Mouse (Mus musculus) heart, embryonic 16.5 days (tissue): Measurements from ENCODE around the gene Tsc1. TPM values are rescaled to one million over a fixed set of nuclear protein-coding genes. Genes with fewer than 3 reads are reported as not detected.

Experiments used
- ATAC-seq: fragments of 200-750 bp; cut with Nextera tagmentation; replicated peaks from 2 replicates; pipeline ENCODE4 v1.8.0; 2017; ENCODE audit warnings: moderate number of reproducible peaks; ENCODE audit not compliant: insufficient read depth, low FRiP score; ENCODE audit errors: extremely low read depth
- H3K27ac ChIP-seq: fragments of 300-500 bp; sonication (generic); 2 replicates; pipeline ENCODE4 v1.5.1; 2014; ENCODE audit warnings: mild to moderate bottlenecking, low read length, control low read depth, moderate library complexity
- H3K27me3 ChIP-seq: fragments of 300-500 bp; sonication (generic); 2 replicates; pipeline ENCODE4 v1.6.1; 2014; ENCODE audit warnings: low read length, mixed read lengths; ENCODE audit not compliant: control insufficient read depth, insufficient read depth
- H3K36me3 ChIP-seq: fragments of 300-500 bp; sonication (generic); 2 replicates; pipeline ENCODE4 v1.6.1; 2014; ENCODE audit not compliant: control insufficient read depth, insufficient read depth
- H3K4me1 ChIP-seq: fragments of 300-500 bp; sonication (generic); 2 replicates; pipeline ENCODE4 v1.6.1; 2014; ENCODE audit warnings: low read length, mixed read lengths; ENCODE audit not compliant: control insufficient read depth, insufficient read depth
- H3K4me2 ChIP-seq: fragments of 300-500 bp; sonication (generic); 2 replicates; pipeline ENCODE4 v1.6.1; 2014; ENCODE audit warnings: low read depth, mild to moderate bottlenecking, control low read depth, low read length
- H3K4me3 ChIP-seq: fragments of 300-500 bp; sonication (generic); 2 replicates; pipeline ENCODE4 v1.5.1; 2014; ENCODE audit warnings: mild to moderate bottlenecking, control low read depth, low read length
- H3K9ac ChIP-seq: fragments of 300-500 bp; sonication (generic); 2 replicates; pipeline ENCODE4 v1.6.1; 2014; ENCODE audit warnings: low read length, control low read depth
- H3K9me3 ChIP-seq: fragments of 300-500 bp; sonication (generic); replicated peaks from 2 replicates; pipeline ENCODE4 v1.6.1; 2016; ENCODE audit warnings: low read length; ENCODE audit not compliant: control insufficient read depth
- WGBS: fragments of 180-500 bp; shearing (Covaris S2); extraction: QIAGEN DNeasy Blood & Tissue Kit; methylation state at CpG from one replicate; pipeline ENCODE4 v1.1.7; 2014; 5-methylcytosine and 5-hydroxymethylcytosine counted together
- polyA plus RNA-seq: library from polyadenylated mRNA; unstranded; fragments of >200 nt; fragmentation: Nextera tagmentation; extraction: Ambion mirVana; gene quantifications from 2 replicates; pipeline ENCODE4 v1.2.1, GENCODE M21; 2015

The Tsc1 gene
- polyA plus RNA-seq, 1 experiment from 2014 or later = 17.5 TPM

DNA sequence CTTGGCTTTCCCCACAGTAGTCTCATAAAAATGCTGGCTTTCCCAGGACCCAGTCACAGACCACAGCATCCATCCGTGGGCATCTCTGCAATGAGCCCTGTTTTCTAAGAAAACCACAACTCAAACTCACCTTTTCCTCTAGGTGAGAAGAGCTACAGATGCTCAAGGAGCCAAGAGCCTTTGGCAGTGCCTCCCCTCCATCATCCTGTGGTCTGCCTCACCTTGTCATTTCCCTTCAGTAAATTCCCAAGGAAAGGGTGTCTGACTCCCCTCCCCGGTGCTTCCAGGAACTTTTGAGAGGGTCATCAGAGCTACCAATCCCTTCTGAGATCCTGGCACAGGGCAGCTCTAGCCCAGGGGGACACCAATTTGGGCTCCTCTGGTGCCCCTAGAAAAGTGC is 19.9 kb upstream of the Tsc1 start:
- Histone ChIP-seq H3K4me2 (no peak overlapping the region), H3K27ac (no peak overlapping the region), H3K4me1 (peaks cover 5% of the 10 kb centered on the region; the same call in 1 of the 2 replicates), H3K9ac (no peak overlapping the region), H3K4me3 (no peak overlapping the region), H3K9me3 (no peaks in the 10 kb centered on the region), H3K27me3 (peaks cover 18% of the 10 kb centered on the region), H3K36me3 (no peaks in the 10 kb centered on the region)
- ATAC-seq = no peak
- 16% methylated on average over 2 of the region's 2 CpGs for WGBS

DNA sequence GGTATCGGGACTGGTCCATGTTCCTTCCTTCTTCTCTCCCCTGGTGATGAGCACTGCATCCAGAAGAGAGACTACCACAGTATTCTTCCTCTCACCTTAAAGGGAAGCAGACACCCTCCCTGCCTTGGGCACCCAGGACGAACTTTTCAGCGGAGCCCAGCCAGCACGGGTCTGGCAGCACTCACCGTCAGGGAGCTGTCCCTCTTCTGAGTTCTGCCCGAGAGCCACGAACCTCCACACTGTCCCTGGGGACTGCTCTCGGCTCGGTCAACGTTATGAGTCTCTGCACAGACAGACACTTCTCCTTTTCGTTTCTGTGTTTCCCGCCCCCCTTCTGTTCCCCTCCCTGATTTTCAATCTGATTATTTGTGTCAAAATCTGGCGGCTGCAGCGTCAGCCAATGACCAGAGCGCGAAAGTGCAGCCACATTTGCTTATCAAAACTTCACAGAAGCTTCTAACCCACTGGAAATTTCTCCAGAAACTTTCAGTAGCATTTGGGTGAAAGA is 19.3 kb upstream of the Tsc1 start, which contains the start of gene Gfi1b:
TSS of gene Gfi1b (minus strand) at position 319 of the 508 bp plus-strand sequence.
- no peak for ATAC-seq
- Histone ChIP-seq H3K4me2 (no peak within 1 kb of the TSS), H3K9ac (no peak within 1 kb of the TSS), H3K27ac (no peak within 1 kb of the TSS), H3K4me1 (peaks cover 5% of the 10 kb centered on the region; the same call in 1 of the 2 replicates), H3K27me3 (peaks cover 20% of the 10 kb centered on the region), H3K4me3 (no peak within 1 kb of the TSS), H3K9me3 (no peaks in the 10 kb centered on the region), H3K36me3 (no peaks in the 10 kb centered on the region)
- WGBS = 5% methylated on average over 16 of the region's 16 CpGs

DNA sequence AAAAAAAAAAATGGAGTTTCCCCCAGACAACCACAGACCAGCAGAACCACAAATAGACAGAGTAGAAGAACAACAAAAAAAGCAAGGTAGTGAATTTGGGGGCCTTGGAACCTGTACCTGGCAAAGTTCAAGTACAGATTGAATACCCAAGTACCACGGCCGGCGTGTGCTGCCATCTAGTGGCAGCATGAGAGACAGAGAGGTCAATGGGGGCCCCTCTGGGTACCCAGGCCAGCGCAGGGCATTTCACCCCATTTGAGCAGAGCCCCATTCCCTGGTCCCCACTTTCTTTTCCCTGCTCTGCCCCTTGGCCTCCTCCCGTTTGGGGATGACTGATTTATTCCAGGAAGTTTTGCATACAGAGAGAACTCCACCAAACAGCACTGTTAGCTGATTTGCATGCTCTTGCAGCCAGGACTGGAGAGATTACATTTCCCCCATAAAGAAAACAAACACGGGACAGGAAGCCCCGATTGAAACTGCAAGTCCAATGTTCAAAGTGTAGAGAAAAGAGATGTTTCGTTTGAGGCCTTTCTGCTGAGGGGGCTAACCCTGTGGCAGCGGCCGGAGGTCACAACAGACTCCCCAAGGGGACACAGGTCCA is 18.4 kb upstream of the Tsc1 start:
- Histone ChIP-seq H3K27me3 (peaks cover 20% of the 10 kb centered on the region), H3K27ac (no peak overlapping the region), H3K36me3 (no peaks in the 10 kb centered on the region), H3K4me1 (no peaks in the 10 kb centered on the region; the same call in 1 of the 2 replicates), H3K4me2 (no peak overlapping the region), H3K4me3 (no peak overlapping the region), H3K9me3 (no peaks in the 10 kb centered on the region), H3K9ac (no peak overlapping the region)
- 16% methylated on average over 10 of the region's 10 CpGs for WGBS
- ATAC-seq = peak; percentile 41; the same call in 1 of the 2 replicates

DNA sequence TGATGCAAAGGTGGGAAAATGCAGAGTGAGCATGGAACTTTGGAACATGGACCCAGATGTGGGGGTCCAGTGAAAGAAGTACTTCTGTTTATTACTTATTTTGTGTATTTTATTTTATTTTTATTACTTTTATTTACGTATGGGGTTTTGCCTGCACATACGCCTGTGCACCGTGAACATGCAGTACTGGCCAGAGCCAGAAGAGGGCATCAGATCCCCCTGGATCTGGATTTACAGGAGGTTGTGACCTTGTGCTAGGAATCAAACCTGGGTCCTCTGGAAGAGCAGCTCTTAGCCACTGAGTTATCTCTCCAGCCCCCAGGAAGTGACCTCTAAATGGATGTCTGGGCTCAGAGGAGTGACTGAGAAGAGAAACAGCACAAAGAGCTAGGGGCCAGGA is 16.2 kb upstream of the Tsc1 start:
- no peaks in the 10 kb centered on the region for H3K9me3 ChIP-seq
- no peaks in the 10 kb centered on the region for H3K36me3 ChIP-seq
- H3K27ac ChIP-seq = no peak overlapping the region
- H3K4me1 ChIP-seq = no peaks in the 10 kb centered on the region; the same call in 1 of the 2 replicates
- peaks cover 20% of the 10 kb centered on the region for H3K27me3 ChIP-seq
- ATAC-seq = no peak
- 89% methylated on average over 3 of the region's 3 CpGs for WGBS
- no peak overlapping the region for H3K4me2 ChIP-seq
- no peak overlapping the region for H3K9ac ChIP-seq
- no peak overlapping the region for H3K4me3 ChIP-seq

DNA sequence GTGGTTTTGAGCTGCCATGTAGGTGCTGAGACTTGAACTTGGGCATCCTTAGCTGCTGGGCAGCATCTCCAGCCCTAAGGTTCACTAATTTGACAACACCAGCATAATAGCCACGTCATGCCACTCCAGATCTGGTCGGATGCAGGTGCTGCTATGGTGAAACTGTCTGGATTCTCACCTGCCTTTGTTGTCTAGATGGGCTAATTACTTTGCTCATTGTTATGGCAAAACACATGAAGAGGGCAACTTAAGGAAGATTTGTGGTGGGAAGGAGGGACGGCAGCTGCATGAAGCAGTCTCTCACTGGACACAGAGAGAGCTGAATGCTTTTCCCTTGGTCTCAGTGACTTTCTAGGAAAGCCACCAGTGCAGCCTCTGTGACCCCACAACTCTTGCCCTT is 15.0 kb upstream of the Tsc1 start:
- H3K27me3 ChIP-seq = peaks cover 15% of the 10 kb centered on the region
- no peak for ATAC-seq

DNA sequence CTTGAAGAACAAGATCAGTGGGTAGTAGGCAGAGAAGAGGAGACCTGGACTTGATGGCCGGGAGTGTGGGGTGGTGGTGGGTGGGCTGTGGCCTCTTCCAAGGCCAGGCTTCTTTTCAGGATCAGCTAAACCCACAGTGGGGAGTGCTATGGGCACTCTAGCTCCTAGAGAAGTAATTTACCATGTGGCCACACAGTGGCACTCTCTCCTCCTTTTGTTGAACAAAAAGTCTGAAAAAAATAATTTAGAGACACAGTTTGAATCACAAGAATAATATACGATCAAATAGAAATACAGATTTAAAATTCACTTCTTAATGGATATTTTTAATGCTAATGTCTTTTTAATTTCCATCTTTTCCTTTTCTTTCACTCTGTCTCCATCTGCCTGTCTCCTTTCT is 13.0 kb upstream of the Tsc1 start:
- no peaks in the 10 kb centered on the region for H3K4me1 ChIP-seq

More for the DNA sequence above, 15.0 kb upstream of the Tsc1 start:
- Histone ChIP-seq H3K27ac (no peak overlapping the region), H3K9me3 (no peaks in the 10 kb centered on the region), H3K36me3 (no peaks in the 10 kb centered on the region), H3K4me3 (no peak overlapping the region), H3K4me1 (no peaks in the 10 kb centered on the region; the same call in 1 of the 2 replicates), H3K4me2 (no peak overlapping the region), H3K9ac (no peak overlapping the region)
- WGBS = 76% methylated on average over 3 of the region's 3 CpGs

GRCm38 (mm10) chr2:28629911-28630381 is 11.1 kb upstream of the Tsc1 start:
- WGBS = 52% methylated on average over 4 of the region's 4 CpGs

More for the DNA sequence above, 13.0 kb upstream of the Tsc1 start:
- Histone ChIP-seq H3K4me3 (no peak overlapping the region), H3K9me3 (no peaks in the 10 kb centered on the region), H3K4me2 (no peak overlapping the region), H3K27ac (no peak overlapping the region), H3K36me3 (no peaks in the 10 kb centered on the region), H3K27me3 (peaks cover 4% of the 10 kb centered on the region), H3K9ac (no peak overlapping the region)
- WGBS = 49% methylated on average over 2 of the region's 2 CpGs
- no peak for ATAC-seq

GRCm38 (mm10) chr2:28632626-28633025 is 8.4 kb upstream of the Tsc1 start:
- no peak overlapping the region for H3K27ac ChIP-seq
- H3K4me3 ChIP-seq = no peak overlapping the region
- whole genome bisulfite sequencing = 73% methylated on average over 1 of the region's 1 CpGs
- no peak overlapping the region for H3K9ac ChIP-seq
- no peaks in the 10 kb centered on the region for H3K4me1 ChIP-seq
- H3K36me3 ChIP-seq = no peaks in the 10 kb centered on the region
- H3K9me3 ChIP-seq = no peaks in the 10 kb centered on the region
- H3K27me3 ChIP-seq = peaks cover 2% of the 10 kb centered on the region; the same call in 1 of the 2 replicates
- H3K4me2 ChIP-seq = no peak overlapping the region
- ATAC-seq = no peak

More at GRCm38 (mm10) chr2:28629911-28630381, 11.1 kb upstream of the Tsc1 start:
- Histone ChIP-seq H3K4me3 (no peak overlapping the region), H3K27me3 (peaks cover 4% of the 10 kb centered on the region), H3K9ac (no peak overlapping the region), H3K9me3 (no peaks in the 10 kb centered on the region), H3K27ac (no peak overlapping the region), H3K4me2 (no peak overlapping the region), H3K4me1 (no peaks in the 10 kb centered on the region), H3K36me3 (no peaks in the 10 kb centered on the region)
- ATAC-seq = no peak

GRCm38 (mm10) chr2:28633136-28633535 is 7.9 kb upstream of the Tsc1 start:
- H3K4me2 ChIP-seq = no peak overlapping the region
- no peak overlapping the region for H3K27ac ChIP-seq
- no peak for ATAC-seq
- H3K36me3 ChIP-seq = no peaks in the 10 kb centered on the region
- H3K4me3 ChIP-seq = no peak overlapping the region
- H3K9ac ChIP-seq = no peak overlapping the region
- H3K4me1 ChIP-seq = no peaks in the 10 kb centered on the region
- no peaks in the 10 kb centered on the region for H3K9me3 ChIP-seq
- H3K27me3 ChIP-seq = no peaks in the 10 kb centered on the region
- WGBS = 43% methylated on average over 4 of the region's 4 CpGs
